Comparison of ENCODE assay signal across 9 mouse cellular contexts in genomic region chr9:122022776-122023175, GRCm38 (mm10). TPM values are rescaled to one million over a fixed set of nuclear protein-coding genes. Genes with fewer than 3 reads are reported as not detected.
DNase-seq lines count a peak whose midpoint lies in the region; ATAC-seq and TF ChIP-seq lines count a peak whose summit lies in the region.
"Had no signal": no experiment of that assay in that cellular context is flagged by ENCODE, and none has a peak within 500 bp of the region (broad histone marks: within the 10 kb centered on the region; RNA-seq: fewer than 3 reads in every experiment).

No protein-coding gene starts in this region.

- no peaks in the 10 kb centered on the region for H3K9me3 ChIP-seq in limb, embryonic 12.5 days
- no peaks in the 10 kb centered on the region for H3K9me3 ChIP-seq in limb, embryonic 10.5 days (replicated peaks)
- no peaks in the 10 kb centered on the region for H3K9me3 ChIP-seq in liver, postnatal 0 days (ENCODE audit: low read length)
- no peaks in the 10 kb centered on the region for H3K9me3 ChIP-seq in midbrain, embryonic 14.5 days (ENCODE audit: control insufficient read depth, low read length)

- intact Hi-C loops in heart, postnatal 10 days (cut with DNase I): loop anchor here (1.0 kb wide), 1 partner anchor 97 kb away; no protein-coding TSS in a partner anchor

- H3K4me1 ChIP-seq in limb, embryonic 12.5 days (replicated peaks): peaks cover 29% of the 10 kb centered on the region
- peaks cover 38% of the 10 kb centered on the region for H3K4me1 ChIP-seq in limb, embryonic 10.5 days
- H3K4me1 ChIP-seq in liver, postnatal 0 days (ENCODE audit: insufficient read depth): no peaks in the 10 kb centered on the region
- H3K4me1 ChIP-seq in midbrain, embryonic 14.5 days (ENCODE audit: control insufficient read depth, insufficient read depth, low read length): peaks cover 18% of the 10 kb centered on the region

- H3K27ac ChIP-seq in limb, embryonic 12.5 days: peak overlapping the region; percentile 14; the same call in 1 of the 2 replicates
- H3K27ac ChIP-seq in limb, embryonic 10.5 days: no peak overlapping the region
- 0 out of 2 replicates have a peak overlapping the region, but pooled peaks have one; percentile 62 for H3K27ac ChIP-seq in liver, postnatal 0 days (ENCODE audit: low read depth)
- no peak overlapping the region for H3K27ac ChIP-seq in midbrain, embryonic 14.5 days (replicated peaks; ENCODE audit: low read depth, low read length)

- TF ChIP-seq CTCF in liver, postnatal 0 days (IDR thresholded peaks at IDR 0.05; ENCODE audit: low read depth): no peak

- 61% methylated on average over 9 of the region's 9 CpGs for WGBS in limb, embryonic 12.5 days
- WGBS in limb, embryonic 10.5 days: 58% methylated on average over 9 of the region's 9 CpGs
- WGBS in liver, postnatal 0 days (ENCODE audit: insufficient replicate concordance): 40% methylated on average over 9 of the region's 9 CpGs
- 76% methylated on average over 9 of the region's 9 CpGs for WGBS in midbrain, embryonic 14.5 days

- no peak overlapping the region for H3K9ac ChIP-seq in limb, embryonic 12.5 days (replicated peaks)
- H3K9ac ChIP-seq in liver, postnatal 0 days (replicated peaks): no peak overlapping the region
- H3K9ac ChIP-seq in midbrain, embryonic 14.5 days (replicated peaks; ENCODE audit: low read length): no peak overlapping the region

- DNase-seq in limb, embryonic 10.5 days (ENCODE audit: low spot score): no peak
- DNase-seq in cerebellum, adult 9-10 months: peak; percentile 91
- DNase-seq in heart, postnatal 10 days: peak; percentile 83 to 87
- peak; percentile 55 for DNase-seq in liver, postnatal 0 days
- DNase-seq in midbrain, embryonic 14.5 days: no peak
- DNase-seq in B cell, adult 2 months: no peak
- no peak for DNase-seq in thymus, postnatal 4 days

- no peak overlapping the region for H3K4me2 ChIP-seq in limb, embryonic 12.5 days
- H3K4me2 ChIP-seq in liver, postnatal 0 days (ENCODE audit: low read depth, low read length): no peak overlapping the region
- no peak overlapping the region for H3K4me2 ChIP-seq in midbrain, embryonic 14.5 days (ENCODE audit: low read length)

- no peak overlapping the region for H3K4me3 ChIP-seq in limb, embryonic 12.5 days (replicated peaks)
- H3K4me3 ChIP-seq in limb, embryonic 10.5 days: no peak overlapping the region
- no peak overlapping the region for H3K4me3 ChIP-seq in liver, postnatal 0 days (ENCODE audit: low read depth, low read length)
- no peak overlapping the region for H3K4me3 ChIP-seq in midbrain, embryonic 14.5 days (replicated peaks; ENCODE audit: low read depth, low read length)

- ATAC-seq in limb, embryonic 12.5 days (ENCODE audit: insufficient number of reproducible peaks, insufficient read depth, low FRiP score, low TSS enrichment, low read depth): no peak
- peak; percentile 62 for ATAC-seq in liver, postnatal 0 days
- no peak for ATAC-seq in midbrain, embryonic 14.5 days (ENCODE audit: low FRiP score, low TSS enrichment)

- no peaks in the 10 kb centered on the region for H3K36me3 ChIP-seq in limb, embryonic 12.5 days
- H3K36me3 ChIP-seq in limb, embryonic 10.5 days: no peaks in the 10 kb centered on the region
- no peaks in the 10 kb centered on the region for H3K36me3 ChIP-seq in liver, postnatal 0 days (replicated peaks; ENCODE audit: insufficient read depth, low read length)
- H3K36me3 ChIP-seq in midbrain, embryonic 14.5 days (ENCODE audit: control insufficient read depth, insufficient read depth, low read length): no peaks in the 10 kb centered on the region

- peak; percentile 86 for TF ChIP-seq EP300 in liver, postnatal 0 days (IDR thresholded peaks at IDR 0.05; ENCODE audit: low read depth)

- no peaks in the 10 kb centered on the region for H3K27me3 ChIP-seq in limb, embryonic 12.5 days
- no peaks in the 10 kb centered on the region for H3K27me3 ChIP-seq in limb, embryonic 10.5 days (ENCODE audit: low read depth, poor library complexity, severe bottlenecking)
- no peaks in the 10 kb centered on the region for H3K27me3 ChIP-seq in liver, postnatal 0 days (ENCODE audit: insufficient read depth, low read length)
- H3K27me3 ChIP-seq in midbrain, embryonic 14.5 days (ENCODE audit: control insufficient read depth, insufficient read depth, low read length): no peaks in the 10 kb centered on the region

RNA-seq across cellular contexts. Expression of gene Pomgnt2, which starts 25.9 kb away (rescaled TPM):
- polyA plus RNA-seq in limb, embryonic 12.5 days (2016; fragmentation: Nextera tagmentation; extraction: Ambion mirVana): 10.4 and 11.2 TPM in 2 replicates
- 11.5 and 12.5 TPM in 2 replicates for polyA plus RNA-seq in limb, embryonic 10.5 days (2016; fragmentation: Nextera tagmentation; extraction: Ambion mirVana)
- 1 to 10 TPM; 7.1 to 7.6 TPM for total RNA-seq in heart, postnatal 10 days (2021)
- polyA plus RNA-seq in liver, postnatal 0 days (2015; fragmentation: Nextera tagmentation; extraction: Ambion mirVana): 3.1 and 3.6 TPM in 2 replicates
- polyA plus RNA-seq in midbrain, embryonic 14.5 days (2014; fragmentation: Nextera tagmentation; extraction: Ambion mirVana): 22.4 and 23.0 TPM in 2 replicates
- total RNA-seq: neutrophil, adult 5-6 weeks had no signal

Comparison
In these comparisons a context has a peak if more than half of its experiments do, and no peak if none do; other contexts are left out.
1. H3K27ac ChIP-seq: peak in limb, embryonic 12.5 days (single experiment) and liver, postnatal 0 days (single experiment); none in limb, embryonic 10.5 days (single experiment) and midbrain, embryonic 14.5 days (single experiment).
2. DNase-seq: peak in cerebellum, adult 9-10 months (single experiment), heart, postnatal 10 days (2 of 2) and liver, postnatal 0 days (single experiment); none in limb, embryonic 10.5 days (single experiment), midbrain, embryonic 14.5 days (single experiment), B cell, adult 2 months (0 of 2) and thymus, postnatal 4 days (single experiment).